Mouse (Mus musculus): ENCODE data around the gene H2-Ab1. TPM values are rescaled to one million over a fixed set of nuclear protein-coding genes. Genes with fewer than 3 reads are reported as not detected.

Gene H2-Ab1
- polyA plus RNA-seq, 1 experiment from 2014 or later: 1.7 TPM

GRCm38 (mm10) chr17:34247047-34247446 lies 10.4 kb upstream of the H2-Ab1 start:
- Histone ChIP-seq H3K9me3 (ENCODE audit: control insufficient read depth, low read length) (no peaks in the 10 kb centered on the region), H3K9ac (replicated peaks; ENCODE audit: low read depth, low read length) (no peak overlapping the region), H3K27me3 (ENCODE audit: control insufficient read depth, insufficient read depth, low read length) (no peaks in the 10 kb centered on the region), H3K4me3 (ENCODE audit: low read depth, low read length) (no peak overlapping the region), H3K36me3 (ENCODE audit: control insufficient read depth, insufficient read depth, low read length) (no peaks in the 10 kb centered on the region), H3K4me2 (ENCODE audit: low read depth, low read length) (no peak overlapping the region), H3K4me1 (ENCODE audit: control insufficient read depth, insufficient read depth, low read length) (no peaks in the 10 kb centered on the region), H3K27ac (ENCODE audit: low read depth, low read length) (no peak overlapping the region)
- no peak for ATAC-seq (ENCODE audit: low read depth)
- 84% methylated on average over 3 of the region's 3 CpGs for WGBS

- 62% methylated on average over 2 of the region's 2 CpGs for WGBS
- Histone ChIP-seq H3K4me2 (ENCODE audit: low read depth, low read length) (no peak overlapping the region), H3K4me1 (ENCODE audit: control insufficient read depth, insufficient read depth, low read length) (no peaks in the 10 kb centered on the region), H3K9ac (replicated peaks; ENCODE audit: low read depth, low read length) (no peak overlapping the region), H3K27ac (ENCODE audit: low read depth, low read length) (no peak overlapping the region), H3K4me3 (ENCODE audit: low read depth, low read length) (no peak overlapping the region), H3K27me3 (ENCODE audit: control insufficient read depth, insufficient read depth, low read length) (no peaks in the 10 kb centered on the region), H3K36me3 (ENCODE audit: control insufficient read depth, insufficient read depth, low read length) (no peaks in the 10 kb centered on the region), H3K9me3 (ENCODE audit: control insufficient read depth, low read length) (no peaks in the 10 kb centered on the region)
- no peak for ATAC-seq (ENCODE audit: low read depth)
Observed at GRCm38 (mm10) chr17:34248764-34249163, 8.7 kb upstream of the H2-Ab1 start.

DNA sequence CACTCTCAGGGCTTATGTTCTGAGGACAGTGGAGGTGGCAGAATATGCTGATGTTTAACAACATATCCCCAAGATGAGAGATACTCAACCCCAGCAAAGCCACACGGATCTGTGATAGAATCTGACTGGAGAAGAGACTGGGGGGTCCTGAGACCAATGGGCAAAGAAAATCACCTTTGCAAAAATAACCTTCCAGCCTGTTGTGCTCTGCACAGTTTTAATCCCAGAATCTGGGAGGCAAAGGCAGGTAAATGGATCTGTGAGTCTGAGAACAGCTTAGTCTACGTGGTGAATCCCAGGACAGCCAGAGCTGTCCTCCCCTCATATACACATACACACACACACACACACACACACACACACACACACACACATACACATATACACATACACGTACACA lies 8.1 kb upstream of the H2-Ab1 start:
- H3K9ac ChIP-seq (replicated peaks; ENCODE audit: low read depth, low read length): no peak overlapping the region
- no peaks in the 10 kb centered on the region for H3K9me3 ChIP-seq (ENCODE audit: control insufficient read depth, low read length)
- no peak overlapping the region for H3K4me3 ChIP-seq (ENCODE audit: low read depth, low read length)
- no peak for ATAC-seq (ENCODE audit: low read depth)
- no peaks in the 10 kb centered on the region for H3K36me3 ChIP-seq (ENCODE audit: control insufficient read depth, insufficient read depth, low read length)
- no peaks in the 10 kb centered on the region for H3K4me1 ChIP-seq (ENCODE audit: control insufficient read depth, insufficient read depth, low read length)
- WGBS: 41% methylated on average over 3 of the region's 3 CpGs
- no peak overlapping the region for H3K27ac ChIP-seq (ENCODE audit: low read depth, low read length)
- no peak overlapping the region for H3K4me2 ChIP-seq (ENCODE audit: low read depth, low read length)
- H3K27me3 ChIP-seq (ENCODE audit: control insufficient read depth, insufficient read depth, low read length): no peaks in the 10 kb centered on the region; the same call in 1 of the 2 replicates

DNA sequence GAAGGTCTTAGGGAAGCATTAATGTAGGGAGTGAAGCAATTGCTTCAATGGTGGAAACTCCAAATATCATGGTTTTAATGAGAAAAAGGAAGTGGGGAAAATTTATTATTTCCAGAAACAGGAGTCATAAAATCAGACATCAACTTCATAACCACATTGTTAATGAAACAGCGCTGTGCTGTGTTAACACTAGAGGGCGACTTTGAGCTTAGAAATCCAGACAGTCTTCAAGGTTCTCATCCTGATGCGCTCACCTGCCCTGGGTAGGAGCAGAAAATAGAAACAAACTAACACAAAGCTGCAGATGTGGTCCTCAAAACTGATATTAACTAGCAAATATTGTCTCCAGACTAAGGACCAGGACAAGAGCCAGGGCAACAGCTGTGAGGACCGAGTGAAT lies 7.6 kb upstream of the H2-Ab1 start:
- H3K27me3 ChIP-seq (ENCODE audit: control insufficient read depth, insufficient read depth, low read length): no peaks in the 10 kb centered on the region; the same call in 1 of the 2 replicates
- no peaks in the 10 kb centered on the region for H3K9me3 ChIP-seq (ENCODE audit: control insufficient read depth, low read length)
- no peaks in the 10 kb centered on the region for H3K36me3 ChIP-seq (ENCODE audit: control insufficient read depth, insufficient read depth, low read length)
- H3K27ac ChIP-seq (ENCODE audit: low read depth, low read length): no peak overlapping the region
- WGBS: 23% methylated on average over 4 of the region's 4 CpGs
- H3K4me1 ChIP-seq (ENCODE audit: control insufficient read depth, insufficient read depth, low read length): no peaks in the 10 kb centered on the region
- H3K4me2 ChIP-seq (ENCODE audit: low read depth, low read length): no peak overlapping the region
- no peak for ATAC-seq (ENCODE audit: low read depth)
- no peak overlapping the region for H3K4me3 ChIP-seq (ENCODE audit: low read depth, low read length)
- no peak overlapping the region for H3K9ac ChIP-seq (replicated peaks; ENCODE audit: low read depth, low read length)

GRCm38 (mm10) chr17:34251666-34252065 lies 5.8 kb upstream of the H2-Ab1 start:
- H3K36me3 ChIP-seq (ENCODE audit: control insufficient read depth, insufficient read depth, low read length): no peaks in the 10 kb centered on the region
- no peaks in the 10 kb centered on the region for H3K9me3 ChIP-seq (ENCODE audit: control insufficient read depth, low read length)
- WGBS: 60% methylated on average over 4 of the region's 4 CpGs
- H3K4me3 ChIP-seq (ENCODE audit: low read depth, low read length): no peak overlapping the region
- H3K9ac ChIP-seq (replicated peaks; ENCODE audit: low read depth, low read length): no peak overlapping the region
- no peak overlapping the region for H3K4me2 ChIP-seq (ENCODE audit: low read depth, low read length)
- no peak overlapping the region for H3K27ac ChIP-seq (ENCODE audit: low read depth, low read length)
- no peaks in the 10 kb centered on the region; the same call in 1 of the 2 replicates for H3K27me3 ChIP-seq (ENCODE audit: control insufficient read depth, insufficient read depth, low read length)
- H3K4me1 ChIP-seq (ENCODE audit: control insufficient read depth, insufficient read depth, low read length): no peaks in the 10 kb centered on the region
- no peak for ATAC-seq (ENCODE audit: low read depth)

DNA sequence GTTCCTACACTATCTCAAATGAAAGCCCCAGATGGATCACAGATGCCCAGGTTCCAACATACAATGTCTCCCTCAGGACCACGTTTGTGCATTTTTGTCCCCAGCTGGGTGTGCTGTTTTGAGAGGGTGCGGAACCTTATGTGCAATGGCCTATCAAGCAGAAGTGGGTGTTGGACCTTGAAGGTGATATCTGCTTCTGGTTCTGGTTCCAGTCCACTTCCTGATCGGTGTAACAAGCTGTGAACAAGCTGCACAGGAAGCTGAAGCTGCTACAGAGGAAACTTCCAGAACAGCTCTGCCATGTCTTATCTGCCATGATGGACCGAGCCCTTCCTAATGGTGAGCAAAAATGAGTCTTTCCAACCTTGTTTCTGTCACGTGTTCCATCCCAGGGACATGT lies 988 bp upstream of the H2-Ab1 start:
- Histone ChIP-seq H3K4me1 (ENCODE audit: control insufficient read depth, insufficient read depth, low read length) (no peaks in the 10 kb centered on the region), H3K9ac (replicated peaks; ENCODE audit: low read depth, low read length) (no peak overlapping the region), H3K27me3 (ENCODE audit: control insufficient read depth, insufficient read depth, low read length) (no peaks in the 10 kb centered on the region; the same call in 1 of the 2 replicates), H3K36me3 (ENCODE audit: control insufficient read depth, insufficient read depth, low read length) (no peaks in the 10 kb centered on the region), H3K4me3 (ENCODE audit: low read depth, low read length) (no peak overlapping the region), H3K4me2 (ENCODE audit: low read depth, low read length) (no peak overlapping the region), H3K9me3 (ENCODE audit: control insufficient read depth, low read length) (no peaks in the 10 kb centered on the region), H3K27ac (ENCODE audit: low read depth, low read length) (no peak overlapping the region)
- no peak for ATAC-seq (ENCODE audit: low read depth)
- WGBS: 90% methylated on average over 5 of the region's 5 CpGs

GRCm38 (mm10) chr17:34260551-34260950 lies 3.1 kb downstream of the H2-Ab1 start:
- ATAC-seq (ENCODE audit: low read depth): no peak
- Histone ChIP-seq H3K27ac (ENCODE audit: low read depth, low read length) (no peak overlapping the region), H3K4me2 (ENCODE audit: low read depth, low read length) (no peak overlapping the region), H3K4me1 (ENCODE audit: control insufficient read depth, insufficient read depth, low read length) (peaks cover 7% of the 10 kb centered on the region; the same call in 1 of the 2 replicates), H3K4me3 (ENCODE audit: low read depth, low read length) (no peak overlapping the region), H3K36me3 (ENCODE audit: control insufficient read depth, insufficient read depth, low read length) (no peaks in the 10 kb centered on the region), H3K9ac (replicated peaks; ENCODE audit: low read depth, low read length) (no peak overlapping the region), H3K27me3 (ENCODE audit: control insufficient read depth, insufficient read depth, low read length) (peaks cover 9% of the 10 kb centered on the region; the same call in 1 of the 2 replicates), H3K9me3 (ENCODE audit: control insufficient read depth, low read length) (no peaks in the 10 kb centered on the region)
- 71% methylated on average over 5 of the region's 5 CpGs for WGBS

DNA sequence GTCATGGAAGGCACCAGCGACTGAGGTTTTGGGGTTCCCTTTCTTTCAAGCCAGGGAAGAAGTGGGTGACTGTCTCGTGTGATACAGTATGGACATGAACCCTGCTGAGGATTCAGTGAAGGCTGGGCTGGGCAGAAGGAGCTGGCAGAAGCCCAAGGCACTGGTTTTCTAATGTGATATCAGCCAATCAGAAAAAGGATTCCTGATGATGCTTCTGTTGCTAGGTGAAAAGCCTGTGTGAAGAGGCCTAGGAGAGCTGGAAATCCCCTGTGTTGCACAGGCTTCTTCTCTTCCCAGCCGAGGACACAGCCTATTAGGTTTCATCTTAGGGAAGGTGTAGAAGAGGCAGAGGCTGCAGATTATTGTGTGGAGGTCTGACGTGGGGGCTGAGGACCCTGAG lies 4.0 kb downstream of the H2-Ab1 start:
- Histone ChIP-seq H3K9me3 (ENCODE audit: control insufficient read depth, low read length) (no peaks in the 10 kb centered on the region), H3K27me3 (ENCODE audit: control insufficient read depth, insufficient read depth, low read length) (peaks cover 9% of the 10 kb centered on the region; the same call in 1 of the 2 replicates), H3K27ac (ENCODE audit: low read depth, low read length) (no peak overlapping the region), H3K4me2 (ENCODE audit: low read depth, low read length) (no peak overlapping the region), H3K36me3 (ENCODE audit: control insufficient read depth, insufficient read depth, low read length) (no peaks in the 10 kb centered on the region), H3K9ac (replicated peaks; ENCODE audit: low read depth, low read length) (no peak overlapping the region), H3K4me3 (ENCODE audit: low read depth, low read length) (no peak overlapping the region), H3K4me1 (ENCODE audit: control insufficient read depth, insufficient read depth, low read length) (peaks cover 7% of the 10 kb centered on the region; the same call in 1 of the 2 replicates)
- peak; percentile 80 for ATAC-seq (ENCODE audit: low read depth)
- 23% methylated on average over 4 of the region's 4 CpGs for WGBS

- Histone ChIP-seq H3K9me3 (ENCODE audit: control insufficient read depth, low read length) (no peaks in the 10 kb centered on the region), H3K9ac (replicated peaks; ENCODE audit: low read depth, low read length) (no peak overlapping the region; the same call in 1 of the 2 replicates), H3K27ac (ENCODE audit: low read depth, low read length) (no peak overlapping the region)
Observed at GRCm38 (mm10) chr17:34263068-34263467, 5.6 kb downstream of the H2-Ab1 start.

More at GRCm38 (mm10) chr17:34263068-34263467, 5.6 kb downstream of the H2-Ab1 start:
- WGBS: under 1% methylated on average over 8 of the region's 8 CpGs
- H3K36me3 ChIP-seq (ENCODE audit: control insufficient read depth, insufficient read depth, low read length): no peaks in the 10 kb centered on the region
- H3K4me3 ChIP-seq (ENCODE audit: low read depth, low read length): peak overlapping the region; percentile 28
- H3K4me1 ChIP-seq (ENCODE audit: control insufficient read depth, insufficient read depth, low read length): peaks cover 7% of the 10 kb centered on the region; the same call in 1 of the 2 replicates
- ATAC-seq (ENCODE audit: low read depth): peak; percentile 82
- H3K4me2 ChIP-seq (ENCODE audit: low read depth, low read length): peak overlapping the region; percentile 80
- peaks cover 9% of the 10 kb centered on the region; the same call in 1 of the 2 replicates for H3K27me3 ChIP-seq (ENCODE audit: control insufficient read depth, insufficient read depth, low read length)
